Mouse (Mus musculus) liver, postnatal 0 days (tissue): Measurements from ENCODE around the gene Fat4. TPM values are rescaled to one million over a fixed set of nuclear protein-coding genes. Genes with fewer than 3 reads are reported as not detected.

ENCODE experiments used
- ATAC-seq: fragments of 200-750 bp; cut with Nextera tagmentation; 2 replicates; pipeline ENCODE4 v1.8.0; 2017; ENCODE audit warnings: mild to moderate bottlenecking, moderate library complexity
- DNase-seq: peaks from one replicate; pipeline ENCODE4 v3.0.0-alpha.2; 2016
- H3K27ac ChIP-seq: fragments of 300-500 bp; sonication (generic); 2 replicates; pipeline ENCODE4 v1.5.1; 2014; ENCODE audit warnings: antibody characterized with exemption, moderate library complexity, mild to moderate bottlenecking, low read depth
- H3K27me3 ChIP-seq: fragments of 300-500 bp; sonication (generic); 2 replicates; pipeline ENCODE4 v1.6.1; 2014; ENCODE audit warnings: low read length, control low read depth, mixed read lengths; ENCODE audit not compliant: insufficient read depth
- H3K36me3 ChIP-seq: fragments of 300-500 bp; sonication (generic); replicated peaks from 2 replicates; pipeline ENCODE4 v1.6.1; 2014; ENCODE audit warnings: mild to moderate bottlenecking, control low read depth, low read length, moderate library complexity, mixed read lengths; ENCODE audit not compliant: insufficient read depth
- H3K4me1 ChIP-seq: fragments of 300-500 bp; sonication (generic); 2 replicates; pipeline ENCODE4 v1.6.1; 2014; ENCODE audit warnings: antibody characterized with exemption, mild to moderate bottlenecking, control low read depth; ENCODE audit not compliant: insufficient read depth
- H3K4me2 ChIP-seq: fragments of 300-500 bp; sonication (generic); 2 replicates; pipeline ENCODE4 v1.6.1; 2014; ENCODE audit warnings: low read depth, mild to moderate bottlenecking, low read length, moderate library complexity, mixed read lengths
- H3K4me3 ChIP-seq: fragments of 300-500 bp; sonication (generic); 2 replicates; pipeline ENCODE4 v1.5.1; 2014; ENCODE audit warnings: low read depth, low read length
- H3K9ac ChIP-seq: fragments of 300-500 bp; sonication (generic); replicated peaks from 2 replicates; pipeline ENCODE4 v1.6.1; 2014; ENCODE audit warnings: mild to moderate bottlenecking, moderate library complexity
- H3K9me3 ChIP-seq: fragments of 300-500 bp; sonication (generic); 2 replicates; pipeline ENCODE4 v1.6.1; 2016; ENCODE audit warnings: mild to moderate bottlenecking, control low read depth, low read length, mixed read lengths
- CTCF ChIP-seq: sonication (generic); IDR thresholded peaks from 2 replicates; pipeline ENCODE4 v1.5.1; 2016; ENCODE audit warnings: antibody characterized with exemption, low read depth
- EP300 ChIP-seq: IDR thresholded peaks from 2 replicates; pipeline ENCODE4 v1.6.1; 2016; ENCODE audit warnings: antibody characterized with exemption, low read depth, mild to moderate bottlenecking
- WGBS: fragments of 180-500 bp; shearing (Covaris S2); extraction: QIAGEN DNeasy Blood & Tissue Kit; methylation state at CpG from one replicate; pipeline ENCODE4 v1.1.7; 2014; ENCODE audit not compliant: insufficient replicate concordance; 5-methylcytosine and 5-hydroxymethylcytosine counted together
- polyA plus RNA-seq: library from polyadenylated mRNA; unstranded; fragments of >200 nt; fragmentation: Nextera tagmentation; extraction: Ambion mirVana; gene quantifications from 2 replicates; pipeline ENCODE4 v1.2.1, GENCODE M21; 2015

The Fat4 gene
- polyA plus RNA-seq, 1 experiment from 2014 or later, result 0.26 TPM

GRCm38 (mm10) chr3:38884276-38884675 lies 2.5 kb upstream of the Fat4 start:
- peak overlapping the region; percentile 54 for H3K4me3 ChIP-seq

GRCm38 (mm10) chr3:38884919-38885418 lies 1.8 kb upstream of the Fat4 start:
- H3K9ac ChIP-seq, result peak overlapping the region; percentile 61
- H3K9me3 ChIP-seq, result no peaks in the 10 kb centered on the region
- under 1% methylated on average over 24 of the region's 24 CpGs for WGBS

More at GRCm38 (mm10) chr3:38884276-38884675, 2.5 kb upstream of the Fat4 start:
- H3K9ac ChIP-seq, result no peak overlapping the region
- peak; percentile 86 for TF ChIP-seq CTCF
- no peak for TF ChIP-seq EP300
- peak overlapping the region; percentile 93 for H3K4me2 ChIP-seq
- 1% methylated on average over 6 of the region's 6 CpGs for WGBS
- no peak overlapping the region for H3K27ac ChIP-seq
- H3K27me3 ChIP-seq, result peaks cover 50% of the 10 kb centered on the region
- ATAC-seq (0 out of 2 replicates have a peak, but pooled peaks have one; percentile 24), DNase-seq (peak; percentile 76)
- peaks cover 15% of the 10 kb centered on the region for H3K4me1 ChIP-seq
- H3K9me3 ChIP-seq, result no peaks in the 10 kb centered on the region
- H3K36me3 ChIP-seq, result no peaks in the 10 kb centered on the region

GRCm38 (mm10) chr3:38885481-38886001 lies 1.2 kb upstream of the Fat4 start:
- H3K4me3 ChIP-seq, result peak overlapping the region; percentile 54
- peak overlapping the region; percentile 93 for H3K4me2 ChIP-seq
- H3K9me3 ChIP-seq, result no peaks in the 10 kb centered on the region
- H3K27me3 ChIP-seq, result peaks cover 50% of the 10 kb centered on the region
- H3K36me3 ChIP-seq, result no peaks in the 10 kb centered on the region
- WGBS, result 0% methylated on average over 37 of the region's 56 CpGs
- ATAC-seq, result peak; percentile 88
- peak overlapping the region; percentile 55; the same call in 1 of the 2 replicates for H3K27ac ChIP-seq
- TF ChIP-seq CTCF (no peak), EP300 (no peak)
- DNase-seq, result peak; percentile 78
- peak overlapping the region; percentile 61 for H3K9ac ChIP-seq
- H3K4me1 ChIP-seq, result peaks cover 15% of the 10 kb centered on the region

More at GRCm38 (mm10) chr3:38884919-38885418, 1.8 kb upstream of the Fat4 start:
- Histone ChIP-seq H3K36me3 (no peaks in the 10 kb centered on the region), H3K27ac (peak overlapping the region; percentile 55; the same call in 1 of the 2 replicates), H3K4me3 (peak overlapping the region; percentile 54), H3K27me3 (peaks cover 50% of the 10 kb centered on the region), H3K4me2 (peak overlapping the region; percentile 93), H3K4me1 (peaks cover 15% of the 10 kb centered on the region)
- ATAC-seq (peak; percentile 12; the same call in 1 of the 2 replicates), DNase-seq (no peak)
- TF ChIP-seq CTCF (no peak), EP300 (no peak)

- peak overlapping the region; percentile 93 for H3K4me2 ChIP-seq
- 0 out of 2 replicates have a peak overlapping the region, but pooled peaks have one; percentile 3 for H3K27ac ChIP-seq
- TF ChIP-seq EP300, result no peak
- no peak for TF ChIP-seq CTCF
- no peaks in the 10 kb centered on the region for H3K9me3 ChIP-seq
- ATAC-seq (0 out of 2 replicates have a peak, but pooled peaks have one; percentile 28), DNase-seq (peak; percentile 31)
- H3K27me3 ChIP-seq, result peaks cover 50% of the 10 kb centered on the region
- peaks cover 15% of the 10 kb centered on the region for H3K4me1 ChIP-seq
- no peaks in the 10 kb centered on the region for H3K36me3 ChIP-seq
- WGBS, result under 1% methylated on average over 58 of the region's 60 CpGs
- peak overlapping the region; percentile 54 for H3K4me3 ChIP-seq
- H3K9ac ChIP-seq, result peak overlapping the region; percentile 61; the same call in 1 of the 2 replicates
Observed at GRCm38 (mm10) chr3:38886061-38886821, 499 bp upstream of the Fat4 start.

GRCm38 (mm10) chr3:38887381-38887991 lies 746 bp downstream of the Fat4 start:
- TF ChIP-seq EP300 (no peak), CTCF (peak; percentile 52; the same call in 1 of the 2 replicates)
- Histone ChIP-seq H3K27ac (no peak overlapping the region), H3K4me1 (peaks cover 15% of the 10 kb centered on the region), H3K27me3 (peaks cover 50% of the 10 kb centered on the region), H3K4me3 (peak overlapping the region; percentile 54), H3K9me3 (no peaks in the 10 kb centered on the region), H3K4me2 (peak overlapping the region; percentile 93), H3K36me3 (no peaks in the 10 kb centered on the region), H3K9ac (no peak overlapping the region)
- 2% methylated on average over 47 of the region's 47 CpGs for WGBS
- ATAC-seq (no peak), DNase-seq (peak; percentile 43)

GRCm38 (mm10) chr3:38888111-38888510 lies 1.4 kb downstream of the Fat4 start:
- Histone ChIP-seq H3K36me3 (no peaks in the 10 kb centered on the region), H3K4me2 (peak overlapping the region; percentile 93), H3K4me1 (peaks cover 15% of the 10 kb centered on the region), H3K4me3 (peak overlapping the region; percentile 54), H3K27me3 (peaks cover 50% of the 10 kb centered on the region), H3K27ac (no peak overlapping the region), H3K9me3 (no peaks in the 10 kb centered on the region), H3K9ac (no peak overlapping the region)
- DNase-seq (peak; percentile 60), ATAC-seq (no peak)
- no peak for TF ChIP-seq EP300
- peak; percentile 54 for TF ChIP-seq CTCF
- WGBS, result 14% methylated on average over 24 of the region's 24 CpGs
